Mouse (Mus musculus) intestine, embryonic 14.5 days (tissue): Measurements from ENCODE around the gene a. TPM values are rescaled to one million over a fixed set of nuclear protein-coding genes. Genes with fewer than 3 reads are reported as not detected.

Source experiments
- ATAC-seq: fragments of 200-750 bp; cut with Nextera tagmentation; replicated peaks from 2 replicates; pipeline ENCODE4 v1.8.0; 2017; ENCODE audit warnings: low read depth, moderate number of reproducible peaks, moderate TSS enrichment, moderate library complexity; ENCODE audit not compliant: low FRiP score, low TSS enrichment
- DNase-seq: peaks from one replicate; pipeline ENCODE4 v3.0.0-alpha.2; 2018; ENCODE audit warnings: low spot score
- H3K27ac ChIP-seq: fragments of 300-500 bp; sonication (generic); 2 replicates; pipeline ENCODE4 v1.5.1; 2014; ENCODE audit warnings: low read depth, mild to moderate bottlenecking, control low read depth
- H3K27me3 ChIP-seq: fragments of 300-500 bp; sonication (generic); replicated peaks from 2 replicates; pipeline ENCODE4 v1.6.1; 2014; ENCODE audit warnings: low read length, control low read depth; ENCODE audit not compliant: control insufficient read depth, insufficient read depth
- H3K36me3 ChIP-seq: fragments of 300-500 bp; sonication (generic); 2 replicates; pipeline ENCODE4 v1.6.1; 2014; ENCODE audit warnings: low read length, control low read depth; ENCODE audit not compliant: control insufficient read depth, insufficient read depth
- H3K4me1 ChIP-seq: fragments of 300-500 bp; sonication (generic); replicated peaks from 2 replicates; pipeline ENCODE4 v1.6.1; 2014; ENCODE audit warnings: low read length, control low read depth, mixed read lengths; ENCODE audit not compliant: control insufficient read depth, insufficient read depth
- H3K4me2 ChIP-seq: fragments of 300-500 bp; sonication (generic); 2 replicates; pipeline ENCODE4 v1.6.1; 2014; ENCODE audit warnings: low read length
- H3K4me3 ChIP-seq: fragments of 300-500 bp; sonication (generic); 2 replicates; pipeline ENCODE4 v1.5.1; 2014; ENCODE audit warnings: low read depth, low read length, control low read depth, mixed read lengths
- H3K9ac ChIP-seq: fragments of 300-500 bp; sonication (generic); 2 replicates; pipeline ENCODE4 v1.6.1; 2014; ENCODE audit warnings: mild to moderate bottlenecking, low read length
- H3K9me3 ChIP-seq: fragments of 300-500 bp; sonication (generic); 2 replicates; pipeline ENCODE4 v1.6.1; 2016; ENCODE audit warnings: low read length, control low read depth; ENCODE audit not compliant: control insufficient read depth
- WGBS: fragments of 180-500 bp; shearing (Covaris S2); extraction: QIAGEN DNeasy Blood & Tissue Kit; methylation state at CpG from one replicate; pipeline ENCODE4 v1.1.7; 2014; 5-methylcytosine and 5-hydroxymethylcytosine counted together
- polyA plus RNA-seq: library from polyadenylated mRNA; unstranded; fragments of >200 nt; fragmentation: Nextera tagmentation; extraction: Ambion mirVana; gene quantifications from 2 replicates; pipeline ENCODE4 v1.2.1, GENCODE M21; 2014

a gene
- polyA plus RNA-seq, 1 experiment from 2014 or later: 1.5 TPM

DNA sequence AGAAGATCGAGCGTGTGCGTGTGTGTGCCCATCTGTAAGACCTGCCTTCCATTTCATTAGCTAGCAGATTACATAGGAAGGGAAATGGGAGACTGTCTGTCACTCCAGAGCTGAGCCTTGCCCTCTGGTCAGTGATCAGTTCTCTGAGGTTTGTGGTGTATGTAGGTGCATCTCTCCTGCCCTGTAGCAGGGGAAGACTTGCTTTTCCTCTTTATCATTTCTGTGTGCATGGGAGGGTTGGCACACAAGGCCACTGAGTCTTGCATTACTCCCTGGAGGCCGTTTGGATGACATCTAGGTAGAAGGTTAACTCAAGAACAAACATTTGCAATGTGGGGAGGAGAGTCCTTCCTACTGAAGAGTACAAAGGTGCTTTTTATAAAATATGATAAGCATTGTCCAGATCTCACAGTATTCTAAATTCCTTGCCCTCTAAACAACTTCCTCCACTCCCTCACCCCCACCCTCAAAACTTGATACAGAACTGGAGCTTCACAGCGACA, 264.9 kb downstream of the a start:
- Histone ChIP-seq H3K4me1 (peaks cover 9% of the 10 kb centered on the region; the same call in 1 of the 2 replicates), H3K36me3 (peaks cover 16% of the 10 kb centered on the region), H3K27ac (peak overlapping the region; percentile 29; the same call in 1 of the 2 replicates), H3K27me3 (no peaks in the 10 kb centered on the region), H3K4me2 (no peak overlapping the region), H3K9me3 (no peaks in the 10 kb centered on the region), H3K9ac (no peak overlapping the region), H3K4me3 (no peak overlapping the region)
- WGBS: 62% methylated on average over 5 of the region's 5 CpGs
- DNase-seq (no peak), ATAC-seq (peak; percentile 59; the same call in 1 of the 2 replicates)

DNA sequence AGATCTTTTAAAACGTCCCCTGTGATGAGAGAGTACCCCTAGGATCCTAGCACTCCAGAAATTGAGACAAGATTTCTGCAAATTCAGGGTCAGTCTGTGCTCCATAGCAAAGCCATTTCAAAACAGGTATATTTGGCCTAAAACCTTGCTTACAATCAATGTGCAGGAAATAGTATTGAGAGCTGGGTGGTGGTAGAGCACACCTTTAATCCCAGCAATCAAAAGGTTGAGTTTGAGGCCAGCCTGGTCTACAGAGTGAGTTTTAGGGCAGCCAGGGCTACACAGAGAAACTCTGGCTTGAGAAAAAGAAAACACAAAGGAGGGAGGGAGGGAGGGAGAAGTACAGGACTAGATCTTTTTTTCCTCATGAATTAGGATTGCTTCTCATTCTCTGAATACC, 266.2 kb downstream of the a start:
- no peaks in the 10 kb centered on the region; the same call in 1 of the 2 replicates for H3K4me1 ChIP-seq
- DNase-seq: no peak
- no peak overlapping the region for H3K9ac ChIP-seq
- no peak for ATAC-seq
- H3K4me3 ChIP-seq: no peak overlapping the region
- H3K4me2 ChIP-seq: no peak overlapping the region
- no peak overlapping the region for H3K27ac ChIP-seq
- H3K9me3 ChIP-seq: no peaks in the 10 kb centered on the region
- WGBS: 56% methylated on average over 1 of the region's 1 CpGs
- H3K36me3 ChIP-seq: peaks cover 29% of the 10 kb centered on the region
- H3K27me3 ChIP-seq: no peaks in the 10 kb centered on the region

DNA sequence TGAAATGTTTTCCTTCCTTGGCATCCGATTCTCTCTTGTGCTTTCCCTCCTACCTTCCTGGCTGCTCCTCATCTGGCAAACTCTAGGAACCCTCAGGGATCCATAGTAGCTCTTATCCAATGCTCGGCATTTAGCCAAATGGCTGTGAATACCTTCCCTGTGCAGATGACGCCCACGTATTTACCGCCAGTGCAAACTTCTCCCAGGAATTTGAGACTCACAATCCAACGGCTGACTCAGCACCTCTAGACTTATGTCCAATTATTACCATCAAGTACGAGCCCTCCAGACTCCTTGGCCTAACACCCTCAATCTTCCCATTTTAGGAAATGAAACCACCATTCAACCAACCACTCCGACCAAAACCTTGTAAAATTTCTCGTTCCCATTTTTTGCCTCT, 279.8 kb downstream of the a start:
- no peak for ATAC-seq
- H3K9ac ChIP-seq: no peak overlapping the region
- H3K4me3 ChIP-seq: no peak overlapping the region
- H3K36me3 ChIP-seq: peaks cover 26% of the 10 kb centered on the region
- H3K27me3 ChIP-seq: no peaks in the 10 kb centered on the region
- no peaks in the 10 kb centered on the region for H3K9me3 ChIP-seq
- no peak for DNase-seq
- H3K4me2 ChIP-seq: no peak overlapping the region
- H3K27ac ChIP-seq: no peak overlapping the region
- 88% methylated on average over 9 of the region's 9 CpGs for WGBS
- H3K4me1 ChIP-seq: peaks cover 11% of the 10 kb centered on the region

DNA sequence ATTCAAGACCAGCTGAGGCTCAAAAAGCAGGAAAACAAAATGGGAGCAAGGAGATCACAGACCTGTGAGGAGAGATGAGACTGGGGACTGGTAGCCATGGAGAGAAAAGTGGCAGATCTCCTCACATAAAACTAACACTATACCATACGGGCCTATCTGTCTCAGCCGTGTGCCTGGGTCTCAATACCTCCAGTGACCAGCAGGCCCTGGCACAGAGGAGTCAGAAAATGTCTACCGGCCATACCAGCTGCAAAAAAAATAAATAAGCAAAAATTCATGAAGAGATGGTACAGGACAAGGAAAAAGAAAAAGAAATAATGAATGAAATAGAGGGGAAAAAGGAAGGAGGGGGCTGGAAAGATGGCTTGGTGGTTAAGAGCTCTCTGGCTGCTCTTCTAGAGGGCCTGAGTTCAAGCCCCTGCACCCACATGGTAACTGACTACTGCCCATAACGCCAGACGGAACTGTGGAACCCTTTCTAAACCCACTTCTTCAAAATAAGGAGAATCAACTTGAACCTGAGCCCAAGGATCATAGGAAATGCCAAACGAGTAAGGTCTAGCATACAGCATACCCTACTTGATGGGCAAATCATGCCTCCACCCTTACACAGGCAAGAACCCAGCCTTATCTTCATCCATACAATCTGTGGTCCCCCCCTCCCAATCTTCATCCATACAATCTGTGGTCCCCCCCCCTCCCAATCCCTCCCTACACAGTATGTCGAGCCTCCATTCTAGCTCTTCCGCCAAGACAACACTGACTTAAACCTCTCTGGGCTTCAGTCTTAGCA, 281.3 kb downstream of the a start:
- no peaks in the 10 kb centered on the region for H3K9me3 ChIP-seq
- 85% methylated on average over 8 of the region's 8 CpGs for whole genome bisulfite sequencing
- peak overlapping the region; percentile 79 for H3K4me2 ChIP-seq
- H3K27me3 ChIP-seq: no peaks in the 10 kb centered on the region
- H3K4me3 ChIP-seq: peak overlapping the region; percentile 47; the same call in 1 of the 2 replicates
- peaks cover 11% of the 10 kb centered on the region for H3K4me1 ChIP-seq
- ATAC-seq (no peak), DNase-seq (no peak)
- H3K27ac ChIP-seq: no peak overlapping the region
- peaks cover 12% of the 10 kb centered on the region for H3K36me3 ChIP-seq
- H3K9ac ChIP-seq: no peak overlapping the region

DNA sequence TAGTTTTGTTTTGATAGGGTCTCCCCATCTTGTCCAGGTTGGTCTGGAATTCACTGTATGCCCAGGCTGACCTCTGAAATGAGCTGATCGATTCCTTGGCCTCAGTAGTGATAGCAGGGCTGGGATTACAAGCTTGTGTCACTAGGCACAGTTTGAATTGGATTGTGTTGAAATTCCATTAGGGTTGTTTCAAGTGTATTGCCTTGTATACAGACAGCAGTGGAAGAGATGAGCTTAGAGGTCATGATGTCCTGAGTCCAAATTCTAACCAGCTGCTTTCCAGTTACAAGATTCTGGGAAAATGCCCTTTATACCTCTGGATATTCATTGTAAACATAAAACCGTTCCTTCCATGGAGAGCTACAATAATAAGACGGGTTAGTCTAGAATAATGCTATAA, 282.1 kb downstream of the a start:
- peak overlapping the region; percentile 47 for H3K4me3 ChIP-seq
- peaks cover 4% of the 10 kb centered on the region for H3K36me3 ChIP-seq
- peak overlapping the region; percentile 65 for H3K9ac ChIP-seq
- DNase-seq: no peak
- peaks cover 11% of the 10 kb centered on the region for H3K4me1 ChIP-seq
- WGBS: 19% methylated on average over 3 of the region's 3 CpGs
- ATAC-seq: no peak
- peak overlapping the region; percentile 83 for H3K27ac ChIP-seq
- H3K27me3 ChIP-seq: no peaks in the 10 kb centered on the region
- peak overlapping the region; percentile 79 for H3K4me2 ChIP-seq
- no peaks in the 10 kb centered on the region for H3K9me3 ChIP-seq

DNA sequence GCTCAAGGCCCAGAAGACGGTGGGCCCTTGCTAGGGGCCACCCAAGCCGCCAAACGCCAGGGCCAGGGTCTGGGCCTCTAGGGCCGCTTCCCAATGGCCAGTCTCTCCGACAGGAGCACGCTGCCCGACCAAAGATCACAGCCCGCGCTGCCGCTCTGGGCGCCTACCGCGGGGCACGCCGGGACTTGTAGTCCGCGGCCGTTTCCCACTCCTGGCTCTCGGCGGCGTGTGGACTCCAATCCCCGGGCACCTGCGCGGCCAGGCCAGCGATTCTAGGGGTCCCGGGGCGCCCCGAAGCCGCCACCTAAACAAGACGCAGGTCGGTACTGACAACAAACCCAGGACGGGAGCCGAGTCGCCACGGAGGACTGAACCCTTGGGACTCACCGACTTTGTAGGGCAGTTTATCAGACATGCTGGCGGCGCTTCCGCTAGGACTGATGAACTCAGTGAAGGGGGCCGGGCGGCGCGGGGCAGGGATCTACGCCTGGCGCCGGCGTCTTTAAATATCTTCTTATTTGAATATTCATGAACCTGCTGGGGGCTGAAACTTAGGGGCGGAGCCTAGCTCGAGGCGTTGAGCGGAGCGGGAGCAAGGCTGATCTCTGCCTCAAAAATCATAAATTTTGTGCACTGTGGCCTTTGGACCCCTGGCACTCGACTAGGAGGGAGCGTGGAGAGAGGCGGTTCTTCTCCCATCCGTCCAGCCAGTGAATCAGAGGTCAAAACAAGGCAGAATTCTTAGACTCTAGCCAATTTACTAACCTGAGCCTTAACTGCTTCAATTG, 283.0 kb downstream of the a start, which contains the start of gene Ahcy:
Gene Ahcy, minus strand, starts transcription at position 520 of the 788 bp plus-strand sequence.
- under 1% methylated on average over 56 of the region's 56 CpGs for WGBS
- DNase-seq (peak; percentile 97), ATAC-seq (peak; percentile 92)
- Histone ChIP-seq H3K36me3 (no peaks in the 10 kb centered on the region), H3K27ac (peak within 1 kb of the TSS; percentile 83), H3K9ac (peak within 1 kb of the TSS; percentile 65), H3K9me3 (no peaks in the 10 kb centered on the region), H3K4me2 (peak within 1 kb of the TSS; percentile 79), H3K4me1 (peaks cover 11% of the 10 kb centered on the region), H3K4me3 (peak within 1 kb of the TSS; percentile 47), H3K27me3 (no peaks in the 10 kb centered on the region)

DNA sequence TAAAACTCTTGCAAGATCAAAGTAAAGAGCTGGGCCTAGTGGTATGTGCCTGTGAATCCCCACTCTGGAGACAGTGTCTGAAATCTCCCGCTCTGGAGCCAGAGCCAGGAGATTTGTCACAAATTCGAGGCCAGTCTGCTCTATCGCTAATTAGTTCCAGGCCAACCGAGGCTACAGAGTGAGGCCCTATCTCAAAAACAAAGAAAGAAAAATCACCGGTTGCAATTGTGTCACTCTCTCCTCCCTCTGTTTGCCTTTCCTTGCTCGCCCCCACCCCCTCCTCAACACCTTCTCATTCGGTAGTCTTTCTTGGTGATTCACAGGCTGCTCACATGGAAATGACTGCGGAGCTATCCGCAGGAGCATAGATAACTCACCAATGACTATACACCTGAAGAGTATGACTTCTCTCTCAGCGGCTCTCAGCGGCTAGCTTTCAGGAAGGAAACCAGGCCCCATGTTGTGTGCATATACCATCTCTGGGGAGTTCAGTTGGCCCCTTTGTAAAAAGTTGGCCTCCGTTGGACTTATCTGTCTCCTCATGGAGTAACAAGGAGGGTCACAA, 283.6 kb downstream of the a start:
- H3K4me1 ChIP-seq: peaks cover 11% of the 10 kb centered on the region
- peak; percentile 62 for DNase-seq
- H3K4me3 ChIP-seq: peak overlapping the region; percentile 47
- peak overlapping the region; percentile 65 for H3K9ac ChIP-seq
- no peaks in the 10 kb centered on the region for H3K27me3 ChIP-seq
- peak overlapping the region; percentile 83 for H3K27ac ChIP-seq
- 19% methylated on average over 12 of the region's 12 CpGs for WGBS
- peak; percentile 18; the same call in 1 of the 2 replicates for ATAC-seq
- peak overlapping the region; percentile 55 for H3K4me2 ChIP-seq
- H3K36me3 ChIP-seq: no peaks in the 10 kb centered on the region
- H3K9me3 ChIP-seq: no peaks in the 10 kb centered on the region

DNA sequence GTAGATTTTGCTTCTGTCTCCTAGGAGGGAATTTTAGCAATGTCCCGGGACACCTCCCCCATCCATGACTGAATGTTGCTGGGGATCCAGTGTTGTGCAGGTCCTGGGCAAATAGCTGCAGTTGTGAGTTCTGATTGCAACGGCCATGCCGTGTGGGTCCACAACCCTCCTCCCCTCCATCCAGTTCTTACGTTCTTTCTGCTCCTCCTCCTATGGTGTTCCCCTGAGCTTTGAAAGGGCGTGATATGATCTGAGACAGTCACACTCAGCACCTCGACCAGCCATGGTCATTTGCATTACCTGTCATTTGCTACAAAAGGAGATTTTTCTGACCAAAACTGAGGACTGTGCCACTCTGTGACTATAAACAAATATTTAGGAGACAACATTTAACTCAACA, 284.4 kb downstream of the a start:
- Histone ChIP-seq H3K36me3 (no peaks in the 10 kb centered on the region), H3K4me2 (no peak overlapping the region), H3K9me3 (no peaks in the 10 kb centered on the region), H3K27ac (no peak overlapping the region), H3K27me3 (no peaks in the 10 kb centered on the region), H3K4me1 (peaks cover 11% of the 10 kb centered on the region), H3K9ac (no peak overlapping the region), H3K4me3 (no peak overlapping the region)
- no peak for ATAC-seq
- DNase-seq: no peak
- 84% methylated on average over 6 of the region's 6 CpGs for WGBS
